8 mouse cellular contexts compared by ENCODE assay signal in the genomic region with DNA sequence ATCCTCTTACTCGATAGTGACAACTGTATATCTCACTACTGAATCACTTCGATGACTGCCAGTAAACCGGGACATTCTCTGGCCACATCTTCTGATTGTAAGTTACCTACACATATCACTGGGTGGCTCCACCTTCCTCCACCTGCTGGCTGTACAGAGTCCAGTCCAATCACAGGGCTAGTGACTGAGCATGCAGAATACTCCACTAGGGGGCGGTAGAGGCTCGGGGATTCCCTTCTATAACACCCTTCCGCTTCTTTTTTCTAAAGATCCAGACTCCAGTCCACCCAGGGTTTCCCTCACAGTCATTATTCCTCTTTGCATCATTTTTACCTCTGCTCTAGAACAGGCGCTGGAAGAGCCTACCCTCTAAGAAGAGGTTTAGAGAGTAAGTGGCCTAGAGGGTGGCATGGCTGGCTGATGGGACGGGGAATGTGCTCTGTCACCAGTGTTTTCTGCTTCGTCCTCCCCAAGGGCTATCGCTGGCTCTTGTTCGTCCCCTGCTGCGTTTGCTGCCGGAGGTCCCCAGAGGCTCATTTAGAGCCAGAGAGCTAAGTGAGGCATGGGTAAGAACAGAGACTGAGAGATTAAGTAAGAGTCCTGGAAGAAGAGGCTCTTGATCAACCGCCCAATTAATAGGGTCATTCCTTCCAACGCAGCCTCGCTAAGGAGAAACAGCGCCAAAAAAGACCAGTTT. TPM values are rescaled to one million over a fixed set of nuclear protein-coding genes. Genes with fewer than 3 reads are reported as not detected.
DNase-seq lines count a peak whose midpoint lies in the region; ATAC-seq lines count a peak whose summit lies in the region.

No protein-coding gene starts in this region.

- WGBS in forebrain, embryonic 11.5 days, result 21% methylated on average over 17 of the region's 17 CpGs
- 26% methylated on average over 17 of the region's 17 CpGs for WGBS in heart, embryonic 15.5 days
- WGBS in liver, embryonic 11.5 days, result 30% methylated on average over 17 of the region's 17 CpGs

- no peaks in the 10 kb centered on the region for H3K36me3 ChIP-seq in forebrain, embryonic 11.5 days (ENCODE audit: control insufficient read depth, insufficient read depth, low read length)
- no peaks in the 10 kb centered on the region for H3K36me3 ChIP-seq in heart, embryonic 15.5 days
- no peaks in the 10 kb centered on the region for H3K36me3 ChIP-seq in liver, embryonic 11.5 days (ENCODE audit: control insufficient read depth, insufficient read depth, low read length)
- no peaks in the 10 kb centered on the region for H3K36me3 ChIP-seq in splenic B cell, adult 2 months (ENCODE audit: control insufficient read depth, insufficient read depth, low read length, poor library complexity, severe bottlenecking)

- H3K9ac ChIP-seq in forebrain, embryonic 11.5 days (ENCODE audit: low read length), result peak overlapping the region; percentile 37
- H3K9ac ChIP-seq in heart, embryonic 15.5 days, result no peak overlapping the region
- no peak overlapping the region for H3K9ac ChIP-seq in liver, embryonic 11.5 days (ENCODE audit: low read depth, low read length)

- peak; percentile 88 for ATAC-seq in CD4-positive, CD25-positive, alpha-beta regulatory T cell, adult 4 months
- peak; percentile 80 for ATAC-seq in forebrain, embryonic 11.5 days (replicated peaks; ENCODE audit: low FRiP score)
- ATAC-seq in heart, embryonic 15.5 days (replicated peaks; ENCODE audit: insufficient number of reproducible peaks, insufficient read depth, low FRiP score, low read depth), result peak; percentile 61; the same call in 1 of the 2 replicates
- ATAC-seq in liver, embryonic 11.5 days (replicated peaks; ENCODE audit: low FRiP score), result peak; percentile 39; the same call in 1 of the 2 replicates

- peak; percentile 91 for DNase-seq in forebrain, embryonic 11.5 days (ENCODE audit: low spot score)
- peak; percentile 94 for DNase-seq in kidney, postnatal 10 days
- peak; percentile 77 for DNase-seq in liver, embryonic 11.5 days (ENCODE audit: low spot score)
- DNase-seq in naive thymus-derived CD4-positive, alpha-beta T cell, adult 2 months (ENCODE audit: low read depth), result peak; percentile 95
- peak; percentile 96 for DNase-seq in splenic B cell, adult 2 months (ENCODE audit: low read depth, low spot score)

- no peaks in the 10 kb centered on the region for H3K9me3 ChIP-seq in forebrain, embryonic 11.5 days (ENCODE audit: control insufficient read depth, low read length)
- no peaks in the 10 kb centered on the region for H3K9me3 ChIP-seq in heart, embryonic 15.5 days (replicated peaks)
- no peaks in the 10 kb centered on the region for H3K9me3 ChIP-seq in liver, embryonic 11.5 days (ENCODE audit: control insufficient read depth, low read length)

- H3K4me1 ChIP-seq in brown adipose tissue, adult 24 weeks (ENCODE audit: control insufficient read depth, insufficient read depth, insufficient read length, low read length), result peaks cover 5% of the 10 kb centered on the region; the same call in 1 of the 2 replicates
- peaks cover 5% of the 10 kb centered on the region for H3K4me1 ChIP-seq in forebrain, embryonic 11.5 days (replicated peaks; ENCODE audit: control insufficient read depth, insufficient read depth, low read length)
- peaks cover 30% of the 10 kb centered on the region for H3K4me1 ChIP-seq in heart, embryonic 15.5 days (replicated peaks)
- H3K4me1 ChIP-seq in liver, embryonic 11.5 days (replicated peaks; ENCODE audit: control insufficient read depth, insufficient read depth, low read length), result peaks cover 19% of the 10 kb centered on the region

- H3K27me3 ChIP-seq in forebrain, embryonic 11.5 days (ENCODE audit: control insufficient read depth, insufficient read depth, low read length), result no peaks in the 10 kb centered on the region
- peaks cover 6% of the 10 kb centered on the region; the same call in 1 of the 2 replicates for H3K27me3 ChIP-seq in heart, embryonic 15.5 days
- no peaks in the 10 kb centered on the region for H3K27me3 ChIP-seq in liver, embryonic 11.5 days (replicated peaks; ENCODE audit: control insufficient read depth, insufficient read depth, low read length)
- no peaks in the 10 kb centered on the region for H3K27me3 ChIP-seq in splenic B cell, adult 2 months (ENCODE audit: control insufficient read depth, insufficient read depth, low read length, poor library complexity, severe bottlenecking)

- H3K4me3 ChIP-seq in brown adipose tissue, adult 24 weeks (ENCODE audit: insufficient read depth, low read depth, low read length), result peak overlapping the region; percentile 42
- H3K4me3 ChIP-seq in forebrain, embryonic 11.5 days (ENCODE audit: low read depth, low read length), result 0 out of 2 replicates have a peak overlapping the region, but pooled peaks have one; percentile 2
- H3K4me3 ChIP-seq in heart, embryonic 15.5 days, result 0 out of 2 replicates have a peak overlapping the region, but pooled peaks have one; percentile 2
- no peak overlapping the region for H3K4me3 ChIP-seq in liver, embryonic 11.5 days (ENCODE audit: low read depth, low read length)

- peak overlapping the region; percentile 97 for H3K27ac ChIP-seq in brown adipose tissue, adult 24 weeks (replicated peaks; ENCODE audit: low read depth, low read length)
- H3K27ac ChIP-seq in forebrain, embryonic 11.5 days (ENCODE audit: low read depth, low read length), result no peak overlapping the region
- no peak overlapping the region for H3K27ac ChIP-seq in heart, embryonic 15.5 days
- no peak overlapping the region for H3K27ac ChIP-seq in liver, embryonic 11.5 days (ENCODE audit: low read depth, low read length)

- H3K4me2 ChIP-seq in forebrain, embryonic 11.5 days (ENCODE audit: low read depth, low read length, severe bottlenecking), result peak overlapping the region; percentile 44
- H3K4me2 ChIP-seq in heart, embryonic 15.5 days, result peak overlapping the region; percentile 53
- H3K4me2 ChIP-seq in liver, embryonic 11.5 days, result peak overlapping the region; percentile 43

RNA-seq across cellular contexts. Expression of a gene that starts 16.9 kb away (rescaled TPM):
- 10 to 100 TPM; 24.6 to 37.8 TPM for polyA plus RNA-seq in CD4-positive, CD25-positive, alpha-beta regulatory T cell, adult 4 months (2017; shearing (Covaris generic))
- 11.4 and 15.8 TPM in 2 replicates for polyA plus RNA-seq in brown adipose tissue, adult 24 weeks (2012; ENCODE audit: insufficient read depth, insufficient read length, missing spikeins)
- polyA plus RNA-seq in forebrain, embryonic 11.5 days (2014; fragmentation: Nextera tagmentation; extraction: Ambion mirVana), result 9.1 and 10.6 TPM in 2 replicates
- polyA plus RNA-seq in heart, embryonic 15.5 days (2015; fragmentation: Nextera tagmentation; extraction: Ambion mirVana), result 9.6 and 12.5 TPM in 2 replicates
- polyA plus RNA-seq in liver, embryonic 11.5 days (2014; fragmentation: Nextera tagmentation; extraction: Ambion mirVana), result 6.2 and 7.3 TPM in 2 replicates
